Mouse (Mus musculus) fat pad, adult 2 months (tissue): ENCODE data around the gene Dtx4.
"Not testable (repeated sequence)": the region's sequence is repeated elsewhere in the genome, so short reads cannot be mapped to it uniquely, and the experiment has no call there.

Source experiments
- DNase-seq: peaks from one replicate; pipeline ENCODE4 v3.0.0-alpha.2; 2011; ENCODE audit warnings: low read depth, low spot score; ENCODE audit errors: extremely low read depth

Dtx4 gene

DNA sequence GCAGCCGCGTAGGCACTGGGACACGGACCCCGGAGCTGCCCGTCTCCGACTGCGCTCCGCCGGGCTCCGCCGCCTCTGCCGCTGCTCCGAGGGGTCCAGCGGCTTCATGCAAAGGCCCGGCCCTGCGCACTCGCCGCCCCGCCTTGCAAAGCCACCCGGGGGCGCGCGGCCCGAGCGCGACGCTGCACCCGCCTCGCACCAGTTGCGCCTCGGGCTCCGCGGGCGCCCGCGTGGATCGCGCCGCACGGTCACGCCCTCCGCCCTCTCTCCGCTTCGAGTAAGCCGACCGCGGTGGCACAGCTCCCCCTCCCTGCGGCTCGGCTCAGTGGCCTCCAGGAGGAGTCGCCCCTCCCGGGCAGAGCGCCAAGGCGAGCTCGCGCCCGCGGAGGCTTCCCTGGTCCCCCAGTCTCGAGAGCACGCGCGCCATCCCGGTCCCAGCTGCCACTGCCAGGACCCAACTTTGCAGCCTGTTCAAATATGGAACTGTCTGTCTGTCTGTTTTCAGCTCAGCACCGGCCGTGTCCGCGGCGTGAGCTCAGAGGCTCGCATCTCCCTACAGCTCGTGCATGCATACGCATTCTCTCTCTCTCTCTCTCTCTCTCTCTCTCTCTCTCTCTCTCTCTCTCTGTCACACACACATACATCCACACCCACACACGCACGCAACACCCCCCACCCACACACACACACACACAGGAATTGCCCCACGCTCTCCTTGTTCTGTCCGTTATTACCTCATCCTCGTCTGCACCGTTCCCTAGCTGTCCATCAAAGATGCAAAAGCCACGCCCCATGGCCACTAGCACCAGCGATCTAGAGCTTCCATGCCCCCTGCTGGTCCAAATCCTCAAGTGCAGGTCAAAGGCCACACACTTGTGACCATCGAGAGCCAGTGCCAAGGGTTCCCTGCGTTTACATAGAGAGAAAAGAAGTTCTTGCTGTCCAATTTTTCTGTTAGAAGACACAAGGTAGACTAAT lies at the start of gene Dtx4:
TSS of gene Dtx4 (minus strand) at position 85 of the 978 bp plus-strand sequence.
- no peak for DNase-seq

DNA sequence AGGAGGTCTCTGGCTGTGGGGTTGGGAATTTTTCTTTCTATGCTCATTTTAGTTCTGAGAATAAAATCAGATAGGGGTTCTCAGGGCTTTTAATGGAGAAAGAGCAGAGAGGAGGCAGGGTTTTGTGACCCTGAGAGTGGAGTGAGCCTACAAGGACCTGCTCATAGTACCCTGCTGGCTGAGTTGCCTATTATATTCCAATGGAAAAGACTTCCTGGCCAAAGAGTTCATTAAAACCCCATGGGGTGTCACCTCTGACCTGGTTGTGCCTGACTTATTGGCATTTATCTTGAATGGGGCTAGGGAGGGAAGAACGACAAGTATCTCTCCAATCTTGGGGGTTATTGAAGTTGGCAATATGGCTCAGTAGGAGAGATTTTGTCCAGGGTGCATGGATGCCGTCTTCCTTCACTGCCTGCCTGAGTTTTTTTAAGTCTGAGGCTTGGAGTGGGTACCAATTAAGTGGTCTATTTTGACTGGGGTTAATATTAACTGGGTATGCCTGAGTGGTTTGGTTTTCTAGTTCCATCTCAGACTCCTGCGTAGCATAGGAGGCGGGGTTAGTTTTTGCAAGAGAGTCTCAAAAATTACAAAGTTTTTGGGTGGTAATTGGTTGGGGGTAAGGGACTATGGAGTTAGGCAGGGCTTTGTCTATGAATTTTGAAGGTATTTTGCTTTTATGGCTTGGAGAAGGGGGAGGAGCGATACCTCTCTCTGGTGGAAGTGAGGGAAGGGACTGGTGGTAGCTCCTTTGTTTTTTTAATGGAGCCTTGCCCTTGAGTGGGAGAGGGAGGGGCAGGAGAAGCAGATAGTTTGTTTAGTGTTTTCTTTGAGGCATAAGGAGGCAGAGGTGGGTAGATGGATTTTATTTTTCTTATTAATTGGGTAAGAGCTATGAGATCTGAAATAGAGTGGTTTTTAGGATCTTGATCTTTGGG lies 49.0 kb upstream of the Dtx4 start:
- DNase-seq = no peak

- no peak for DNase-seq
These were observed 47.9 kb upstream of the Dtx4 start for GRCm38 (mm10) chr19:12549166-12549565.

- DNase-seq = not testable (repeated sequence)
These were observed 44.2 kb upstream of the Dtx4 start, which contains the start of gene Fam111a for GRCm38 (mm10) chr19:12545440-12545839. Gene Fam111a, plus strand, starts transcription at chr19:12545740.

DNA sequence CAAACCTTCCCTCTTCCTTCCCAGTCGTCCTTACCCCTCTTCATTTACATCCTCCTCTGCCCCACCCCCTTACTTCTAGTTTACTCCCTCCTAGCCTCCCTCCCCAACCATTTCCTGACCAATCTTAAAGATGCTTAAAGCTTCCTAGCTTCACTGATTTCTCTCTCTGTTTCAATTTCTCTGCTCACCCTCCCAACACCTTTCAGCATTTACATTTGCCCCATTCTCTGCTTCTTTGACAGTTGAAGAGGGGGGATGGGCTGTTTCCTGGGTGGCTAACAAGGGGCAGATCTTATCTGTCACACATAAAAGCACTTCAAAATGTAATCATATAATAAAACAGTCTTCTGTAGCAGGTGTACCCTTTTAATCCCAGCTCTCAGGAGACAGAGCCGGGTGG lies 40.4 kb upstream of the Dtx4 start:
- no peak for DNase-seq

DNA sequence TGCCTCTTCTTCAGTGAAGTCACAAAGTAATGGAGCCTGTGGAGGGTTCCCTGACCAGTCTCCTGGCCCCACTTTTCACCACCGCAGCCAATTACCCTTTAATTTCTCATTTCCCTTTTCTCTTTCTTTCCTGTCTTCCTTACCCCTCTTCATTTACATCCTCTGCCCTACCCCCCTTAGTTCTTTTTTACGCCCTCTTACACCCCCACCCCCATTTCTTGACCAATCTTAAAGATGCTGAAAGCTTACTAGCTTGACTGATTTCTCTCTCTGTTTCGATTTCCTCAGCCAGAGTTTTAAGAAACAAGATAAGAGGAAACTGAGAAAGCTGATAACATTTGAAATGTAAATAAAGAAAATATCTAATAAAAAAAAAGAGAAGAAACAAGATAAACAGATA lies 39.5 kb upstream of the Dtx4 start:
- DNase-seq = no peak

DNA sequence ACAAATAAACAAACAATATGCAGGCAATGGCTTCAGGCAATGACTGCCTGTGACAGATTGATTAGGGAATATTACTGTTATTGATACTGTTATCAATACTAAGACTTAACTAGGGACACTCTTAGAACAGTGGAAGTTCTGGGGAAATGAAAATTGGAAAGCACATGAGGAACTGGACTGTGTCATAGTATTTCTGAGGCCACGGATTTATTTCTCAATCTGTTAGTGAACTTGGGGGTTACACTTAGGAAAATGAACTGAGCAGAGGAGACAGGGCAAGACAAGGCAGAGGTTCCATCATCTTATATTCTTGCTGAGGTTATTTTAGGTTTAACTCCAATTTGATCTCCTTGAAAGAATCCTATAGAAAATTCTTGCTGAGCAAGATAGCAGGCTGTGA lies 38.7 kb upstream of the Dtx4 start:
- DNase-seq = no peak

GRCm38 (mm10) chr19:12537168-12537567 lies 35.9 kb upstream of the Dtx4 start:
- DNase-seq = no peak

DNA sequence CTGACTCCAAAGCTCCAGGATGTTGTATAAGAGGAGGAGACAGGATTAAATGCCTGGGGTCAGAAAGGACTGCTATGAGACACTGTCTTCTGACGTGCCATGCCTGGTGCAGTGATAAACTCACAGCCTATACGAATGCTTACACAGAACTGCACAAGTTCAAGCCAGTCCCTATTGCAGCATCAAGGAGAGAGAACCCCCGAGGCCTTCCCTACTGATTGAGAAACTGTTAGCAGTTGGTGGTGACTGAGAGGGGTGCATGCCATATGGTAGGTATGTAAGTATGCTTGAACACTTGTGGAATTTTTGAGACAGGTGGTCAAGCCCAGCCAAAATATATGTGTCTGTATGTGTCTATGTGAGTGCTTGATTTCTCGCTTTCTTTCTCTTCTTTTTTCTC lies 22.1 kb upstream of the Dtx4 start:
- DNase-seq = no peak

- no peak for DNase-seq
These were observed 17.3 kb upstream of the Dtx4 start for GRCm38 (mm10) chr19:12518541-12518890.

- DNase-seq = no peak
These were observed 16.7 kb upstream of the Dtx4 start for GRCm38 (mm10) chr19:12517671-12518540.

DNA sequence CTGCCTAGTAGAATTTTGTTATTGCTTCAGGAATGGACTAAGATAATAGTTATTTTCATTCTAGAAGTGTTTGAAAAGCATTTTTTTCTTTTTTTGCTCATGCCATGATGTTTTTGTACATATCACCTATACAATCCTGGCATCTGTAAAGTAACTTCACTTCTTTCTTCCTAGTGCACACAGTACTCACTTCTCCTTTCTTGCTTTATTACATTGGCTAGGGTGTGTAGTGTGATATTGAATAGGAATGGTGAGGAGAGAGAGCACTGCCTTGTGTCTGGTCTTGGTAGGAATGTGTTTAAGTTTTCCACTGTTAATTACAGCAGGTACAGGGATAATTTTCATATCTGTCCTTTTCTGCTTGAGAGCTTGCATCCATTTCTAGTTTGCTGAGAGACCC lies 13.4 kb upstream of the Dtx4 start:
- no peak for DNase-seq

GRCm38 (mm10) chr19:12502756-12503155 lies 1.5 kb upstream of the Dtx4 start:
- no peak for DNase-seq

- DNase-seq = no peak
These were observed 358 bp downstream of the Dtx4 start for GRCm38 (mm10) chr19:12500881-12501311.

GRCm38 (mm10) chr19:12500124-12500523 lies 1.1 kb downstream of the Dtx4 start:
- DNase-seq = no peak

DNA sequence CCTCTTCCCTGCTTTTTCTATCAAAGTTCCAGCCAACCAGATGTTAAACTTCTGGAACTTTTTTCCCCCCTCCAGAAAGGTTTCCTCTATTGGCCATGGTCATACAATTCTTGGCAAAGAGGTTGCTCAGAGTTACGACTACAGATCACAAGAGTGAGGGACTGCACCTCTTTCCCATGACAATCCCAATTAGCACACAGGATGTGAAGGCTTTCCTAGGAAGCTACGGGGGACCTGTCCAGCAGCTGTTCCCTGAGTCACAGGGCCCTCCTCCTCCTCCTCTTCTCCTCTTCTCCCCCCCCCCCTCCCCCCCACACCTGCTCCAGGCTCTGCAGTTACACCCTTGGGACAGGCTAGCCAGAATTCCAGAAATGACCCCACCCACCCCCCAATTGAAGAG lies 1.8 kb downstream of the Dtx4 start:
- no peak for DNase-seq

DNA sequence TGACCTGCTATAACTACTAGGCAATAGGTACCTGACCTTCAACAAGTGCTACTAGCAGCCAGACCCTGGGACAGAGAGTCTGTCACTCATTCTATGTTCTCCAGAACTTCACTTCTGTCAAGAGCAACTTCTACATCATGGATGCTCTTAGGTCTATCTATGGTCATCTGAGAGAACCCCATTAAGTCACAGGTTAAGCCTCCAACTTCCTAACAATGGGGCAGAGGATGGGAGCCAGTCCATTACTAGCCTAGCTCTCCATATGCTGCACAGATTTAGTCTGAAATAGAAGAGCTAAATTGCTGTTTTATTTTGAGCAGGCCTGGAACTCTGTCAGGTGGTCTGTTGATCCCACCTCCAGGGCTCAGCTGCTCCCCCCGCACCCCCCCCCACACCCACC lies 2.3 kb downstream of the Dtx4 start:
- DNase-seq = no peak

- no peak for DNase-seq
These were observed 2.9 kb downstream of the Dtx4 start for GRCm38 (mm10) chr19:12498321-12498720.

DNA sequence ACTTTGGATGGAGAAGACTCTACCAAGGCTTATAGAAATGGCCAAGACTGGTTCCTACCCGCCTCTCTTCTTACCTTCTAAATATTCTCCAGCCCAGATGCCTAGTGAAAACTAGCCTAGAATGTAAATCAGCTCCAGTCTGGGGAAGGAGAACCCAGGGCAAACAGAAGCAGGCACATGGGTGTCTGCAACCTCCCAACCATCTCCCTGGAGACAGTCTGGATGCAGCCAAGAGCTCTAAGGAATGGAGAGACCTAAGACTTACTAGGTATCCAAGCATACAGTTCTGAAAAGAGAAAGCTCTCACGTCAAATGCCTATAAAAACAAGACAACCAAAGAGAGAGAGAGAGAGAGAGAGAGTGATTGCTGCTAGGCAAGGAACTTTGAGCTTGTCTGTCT lies 3.3 kb downstream of the Dtx4 start:
- DNase-seq = no peak

DNA sequence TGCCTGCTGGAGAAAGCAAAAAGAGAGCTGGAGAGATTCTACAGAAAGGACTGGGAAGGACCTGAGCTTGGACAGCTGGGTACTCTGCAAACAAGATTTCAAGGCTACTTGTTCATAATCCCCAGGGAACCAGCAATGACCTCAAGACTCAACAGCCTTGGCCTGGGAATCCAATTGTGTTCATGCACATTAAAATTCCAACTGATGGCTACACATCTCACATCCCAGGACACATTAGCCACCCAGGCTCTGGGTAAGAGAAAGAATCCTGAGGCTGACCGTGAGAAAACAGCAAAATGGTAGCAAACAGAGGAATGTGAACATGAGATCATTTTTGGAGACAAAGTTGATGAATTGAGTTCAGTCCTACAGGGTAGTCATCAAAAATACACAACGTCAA lies 5.0 kb downstream of the Dtx4 start:
- DNase-seq = no peak
